Mouse (Mus musculus): ENCODE data around the gene Armc9.

DNA sequence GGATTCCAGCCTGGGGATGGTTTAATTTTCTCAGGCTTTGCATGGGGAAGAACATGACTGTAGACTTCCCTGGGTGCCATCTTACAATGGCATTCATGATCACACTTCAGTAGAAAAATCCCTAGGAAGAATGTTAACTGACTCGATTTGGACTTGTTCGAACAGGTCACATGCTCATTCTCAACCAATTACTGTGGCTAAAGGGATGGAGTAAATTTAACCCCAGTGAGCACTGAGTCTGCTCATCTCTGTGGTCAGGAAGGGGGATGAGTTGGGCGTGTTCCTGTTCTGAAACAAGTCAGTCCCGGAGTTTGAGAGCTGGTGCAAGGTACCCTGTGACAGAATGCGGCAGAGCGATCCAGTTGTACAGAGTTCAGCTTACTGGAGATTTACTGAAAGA lies 3.7 kb upstream of the Armc9 start:
- TF ChIP-seq HCFC1 (IDR thresholded peaks at IDR 0.05; ENCODE audit: borderline replicate concordance, insufficient read depth, low read length) (no peak), ZNF384 (IDR thresholded peaks at IDR 0.05; ENCODE audit: low read depth, low read length) (no peak), MAFK (IDR thresholded peaks at IDR 0.05; ENCODE audit: insufficient read depth, low read depth, low read length) (no peak), ZC3H11A (IDR thresholded peaks at IDR 0.05; ENCODE audit: borderline replicate concordance, low read depth, low read length) (no peak), CHD2 (IDR thresholded peaks at IDR 0.05; ENCODE audit: low read depth, low read length) (no peak)
